Mouse (Mus musculus) cortical plate, adult 2 months (tissue): ENCODE data around the gene Grk1.

ENCODE experiments used
- CTCF ChIP-seq: fragments of 200-500 bp; IDR thresholded peaks from 2 replicates; pipeline ENCODE4 v1.5.1; 2011; ENCODE audit warnings: mild to moderate bottlenecking, control low read depth, low read length; ENCODE audit not compliant: insufficient read depth; ENCODE audit errors: extremely low read depth
- POLR2A ChIP-seq: fragments of 200-500 bp; IDR thresholded peaks from 2 replicates; pipeline ENCODE4 v1.6.1; 2011; ENCODE audit warnings: mild to moderate bottlenecking, low read length, control low read depth; ENCODE audit not compliant: insufficient read depth; ENCODE audit errors: extremely low read depth

GRCm38 (mm10) chr8:13436052-13436451 is 31.2 kb downstream of the Grk1 start:
- TF ChIP-seq CTCF (no peak), POLR2A (no peak)
